Mouse (Mus musculus): ENCODE results near the gene D130052B06Rik.

Gene D130052B06Rik

DNA sequence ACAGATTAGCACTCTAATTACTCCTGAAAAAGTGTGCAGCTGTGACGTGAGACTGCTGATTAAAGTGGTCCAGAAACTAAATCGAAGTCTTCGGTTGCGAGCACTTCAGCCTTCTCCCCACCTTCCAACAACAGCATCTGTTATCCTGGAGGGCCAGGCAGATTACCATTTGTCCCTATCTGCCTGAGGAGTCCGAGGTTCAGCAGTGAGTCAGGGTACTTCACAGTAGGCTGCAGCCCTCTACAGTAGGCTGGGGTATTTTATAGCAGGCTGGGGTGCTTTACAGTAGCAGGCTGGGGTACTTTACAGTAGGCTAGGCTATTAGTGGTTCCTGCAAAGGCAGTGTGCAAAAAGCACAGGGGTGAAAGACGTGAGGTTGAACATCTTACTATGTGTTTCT lies 69.3 kb downstream of the D130052B06Rik start:
- no peak for DNase-seq

DNA sequence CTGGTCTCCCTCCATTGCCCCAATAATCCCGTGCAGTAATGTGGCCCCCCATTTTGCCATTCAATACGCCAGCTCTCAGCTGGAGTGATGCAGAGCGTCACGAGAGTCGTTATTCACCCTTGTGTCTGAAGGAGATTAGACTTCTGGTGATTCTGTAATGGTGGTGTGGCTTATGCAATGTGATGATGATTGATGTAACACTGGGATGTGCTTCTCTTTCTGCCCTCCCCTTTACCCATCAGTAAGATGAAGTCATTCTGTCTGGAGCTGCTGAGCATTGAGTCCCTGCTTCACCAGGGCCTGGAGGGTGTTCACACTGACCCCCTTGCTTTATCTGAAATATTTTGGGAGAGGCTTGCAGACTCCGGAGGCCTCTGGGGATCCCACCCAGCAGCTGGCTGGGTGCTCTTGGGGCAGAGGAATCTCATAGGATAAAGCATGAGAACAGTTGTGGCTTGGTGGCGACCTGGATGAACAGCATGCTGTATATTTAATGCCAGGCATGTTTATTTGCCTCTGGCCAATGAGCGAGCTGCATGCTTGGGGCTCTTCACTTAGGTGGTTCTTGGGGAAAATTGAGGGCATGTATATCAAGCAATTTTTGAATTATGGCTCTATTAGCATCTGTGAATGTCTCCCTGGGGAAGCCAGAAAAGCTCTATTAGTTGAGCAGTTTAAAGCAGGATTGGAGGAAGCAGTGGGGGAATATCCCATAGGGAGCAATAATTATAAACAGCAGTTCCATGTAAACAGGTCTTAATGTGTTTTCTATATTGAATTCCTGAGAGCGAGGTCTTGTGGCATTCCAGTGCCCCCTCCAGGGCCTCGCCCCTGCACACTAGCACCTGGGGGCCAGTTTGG lies 71.2 kb downstream of the D130052B06Rik start:
- DNase-seq = no peak
